Mouse (Mus musculus): ENCODE data around the gene Vps13a.

The Vps13a gene

DNA sequence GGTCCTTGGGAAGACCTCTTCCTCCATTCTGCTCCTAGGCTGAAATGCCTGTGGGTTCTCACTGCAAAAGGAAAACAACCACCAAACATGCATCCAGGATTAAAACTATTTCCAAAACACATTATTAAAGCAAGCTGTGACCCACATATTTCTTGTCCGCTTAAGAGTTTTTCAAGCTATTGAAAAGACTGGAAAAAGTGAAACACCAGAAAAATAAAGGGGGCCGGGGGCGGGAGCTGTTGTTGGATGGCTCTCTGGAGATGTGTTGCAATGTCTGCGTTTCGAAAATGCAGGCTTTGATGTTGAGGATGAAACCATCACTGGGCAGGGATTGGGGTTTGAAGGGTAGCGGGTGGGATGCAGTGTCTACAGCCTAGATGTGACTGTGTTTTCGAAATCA, 196.2 kb downstream of the Vps13a start:
- no peak for DNase-seq (ENCODE audit: extremely low read depth, low read depth)

DNA sequence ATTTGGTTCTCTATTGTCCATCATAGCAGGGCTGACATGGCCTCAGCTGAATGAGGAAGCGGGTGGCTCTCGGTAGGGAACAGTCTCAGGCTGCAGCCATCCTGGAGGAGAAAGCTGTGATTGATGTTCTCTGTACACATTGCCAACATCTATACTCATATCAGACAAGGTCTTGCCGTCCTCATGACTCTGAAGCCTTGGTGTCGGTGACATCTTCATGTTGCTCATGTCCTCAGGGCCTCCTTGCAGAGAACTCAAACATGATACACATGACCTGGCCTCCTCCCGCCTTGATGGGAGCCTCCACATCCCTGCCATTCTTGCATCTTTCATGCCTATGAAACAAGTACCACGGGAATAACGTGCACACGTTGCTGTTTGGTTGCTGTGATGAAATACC, 200.2 kb downstream of the Vps13a start:
- DNase-seq (ENCODE audit: extremely low read depth, low read depth) = no peak

DNA sequence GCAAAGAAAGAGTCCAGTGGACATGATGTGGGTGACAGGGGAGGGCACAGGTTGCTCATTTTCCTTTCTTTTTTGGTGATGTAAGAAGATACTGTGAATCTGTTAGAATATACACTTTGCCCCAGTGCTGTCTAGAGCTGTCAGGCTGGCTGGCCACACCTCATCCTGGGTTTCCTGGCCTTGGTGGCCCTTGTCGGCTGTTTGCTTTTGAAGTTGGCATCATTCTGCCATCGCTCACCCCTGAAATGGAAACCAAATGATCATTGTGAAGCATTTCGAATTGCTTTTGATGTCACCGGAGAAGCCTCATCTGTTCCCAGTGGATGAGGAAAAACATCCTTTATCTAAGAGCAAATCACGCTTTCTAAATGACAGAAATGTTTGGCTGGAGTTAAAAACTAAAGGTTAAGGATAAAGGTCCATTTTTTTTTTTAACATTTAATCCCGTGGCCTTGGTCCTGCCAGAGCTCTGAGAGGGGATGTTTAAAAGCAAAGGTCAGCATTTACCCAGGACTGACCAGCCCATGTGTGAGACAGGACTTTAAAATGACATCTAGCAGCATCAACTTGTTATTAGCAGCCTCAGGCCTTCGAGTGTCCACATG, 201.0 kb downstream of the Vps13a start:
- no peak for DNase-seq (ENCODE audit: extremely low read depth, low read depth)

DNA sequence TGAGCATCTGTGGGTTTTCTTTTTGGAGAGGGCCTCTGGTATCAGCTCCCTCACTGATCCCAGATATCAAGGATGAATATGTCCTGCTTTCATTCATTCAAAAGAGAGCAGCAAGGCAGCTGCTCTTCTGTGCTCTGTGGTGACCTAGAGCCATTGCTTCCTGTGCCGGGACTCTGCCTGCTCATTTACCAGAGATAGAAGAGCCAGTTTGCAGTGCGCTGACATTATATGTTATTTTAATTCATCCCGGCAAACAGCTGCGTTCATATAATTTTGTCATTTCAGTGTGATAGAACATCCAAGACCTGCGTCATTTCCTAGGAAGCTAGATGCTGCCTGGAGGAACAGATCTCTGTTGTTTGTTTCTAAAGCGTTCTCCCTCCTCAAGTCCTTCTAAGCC, 203.9 kb downstream of the Vps13a start:
- no peak for DNase-seq (ENCODE audit: extremely low read depth, low read depth)

Measured in MEL-GATA-1-ER (cell line).